Mouse (Mus musculus): Measurements from ENCODE around the gene Acp2.
A peak's percentile ranks its signal among the peaks of the same experiment; 100 is the strongest.

Acp2 gene

DNA sequence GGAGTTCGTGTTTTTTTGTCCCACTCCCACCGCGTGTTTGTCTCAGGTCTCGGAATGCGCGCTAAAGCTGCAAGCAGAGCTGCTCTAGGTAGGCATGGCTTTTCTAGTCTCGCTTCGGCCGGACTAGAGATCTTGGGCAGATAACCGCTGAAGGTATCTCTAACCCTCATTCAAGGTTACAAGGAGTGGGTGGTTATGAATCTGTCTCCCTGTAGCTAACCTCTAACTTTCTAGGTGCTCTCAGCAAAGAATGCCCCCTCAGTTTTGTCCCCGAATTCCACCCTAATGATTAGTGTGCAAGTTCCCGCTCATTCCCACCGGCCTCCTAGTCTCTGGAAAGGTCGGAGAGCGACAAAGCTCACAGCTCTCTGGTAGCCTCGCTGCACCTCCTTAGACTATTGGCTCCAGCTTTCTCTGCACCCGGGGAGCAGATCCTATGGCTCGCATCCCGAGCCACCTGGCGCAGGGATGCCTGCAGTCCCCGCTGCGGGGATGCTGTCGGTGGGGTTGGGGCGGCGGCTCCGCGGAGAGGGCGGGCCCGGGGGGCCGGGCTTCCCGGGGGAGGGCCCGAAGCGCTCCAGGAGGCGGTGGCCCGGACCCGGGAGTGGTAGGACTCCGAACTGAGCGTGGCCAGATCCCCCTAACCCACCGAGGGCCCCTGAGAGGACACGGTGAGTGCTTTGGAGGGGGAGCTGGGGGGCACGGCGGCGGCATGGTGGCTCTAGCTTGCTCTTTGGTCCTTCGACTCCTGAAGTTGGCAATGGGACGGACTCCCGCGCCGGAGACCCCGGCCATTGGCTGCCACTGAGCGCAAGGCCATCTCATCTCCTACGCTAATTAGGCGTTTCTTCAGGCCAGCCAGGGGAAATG, 53.8 kb downstream of the Acp2 start:
- DNase-seq, result peak in 1 of 2 experiments; percentile 60

DNA sequence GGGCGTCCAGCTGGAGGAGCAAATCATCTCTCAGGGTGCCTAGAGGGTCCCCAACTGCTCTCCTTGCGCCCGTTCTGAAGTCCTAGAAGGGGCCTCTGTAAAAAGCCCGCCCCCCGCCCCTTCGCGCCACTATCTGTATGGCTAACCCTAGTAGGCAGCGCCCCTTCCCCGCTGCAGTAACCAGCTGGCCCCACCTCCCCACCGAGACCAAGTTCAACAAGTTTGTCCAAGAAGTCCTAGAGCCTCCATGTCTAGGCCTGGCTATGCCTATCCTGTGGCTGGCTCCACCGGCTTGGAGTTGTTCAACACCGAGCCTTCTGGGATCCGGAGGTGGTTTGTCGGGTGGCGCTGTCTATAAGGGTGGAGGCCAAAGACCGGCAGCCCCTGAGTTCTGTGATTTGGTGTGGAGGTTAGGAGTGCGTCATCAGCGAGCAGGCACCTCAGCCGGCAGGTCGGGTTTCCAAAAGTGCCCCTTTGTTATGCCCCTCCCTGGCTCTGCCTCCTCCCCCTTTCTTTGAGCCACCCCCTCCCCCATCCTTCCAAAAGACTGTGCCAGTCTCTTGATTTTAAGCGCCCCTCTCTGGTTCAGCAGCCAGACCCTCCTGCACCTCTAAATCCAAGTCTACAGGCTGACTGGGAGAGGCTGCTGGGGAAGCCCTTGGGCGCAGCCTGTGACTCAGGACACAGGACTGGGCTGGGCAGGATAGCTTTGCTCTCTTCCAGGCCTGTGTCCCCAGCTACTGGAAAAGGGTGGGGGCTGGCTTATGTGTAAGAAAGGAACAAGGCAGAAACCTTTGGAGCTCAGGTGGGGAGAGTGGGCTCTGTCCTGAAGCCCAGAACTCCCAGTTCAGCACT, 54.7 kb downstream of the Acp2 start:
- peak; percentile 57 to 59 for DNase-seq

DNA sequence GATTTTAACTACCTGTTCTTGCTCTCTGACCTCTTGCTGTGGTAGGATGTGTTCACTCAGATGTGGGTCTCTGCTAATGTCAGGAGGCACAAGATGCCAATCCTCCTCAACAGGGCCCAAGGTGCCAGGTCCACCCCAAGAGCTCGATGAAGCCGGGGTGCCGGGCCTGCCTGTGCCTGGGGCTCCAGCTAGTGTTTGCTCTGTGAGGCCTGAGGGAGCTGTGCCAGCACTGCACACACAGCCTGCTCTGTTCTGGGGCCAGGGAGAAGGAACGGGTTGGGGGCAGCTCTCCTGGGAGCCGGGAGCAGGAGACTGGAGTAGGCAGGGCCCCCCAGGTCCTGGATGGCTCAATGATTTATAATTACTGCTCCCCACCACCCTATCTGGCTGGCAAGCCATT, 55.4 kb downstream of the Acp2 start:
- DNase-seq, result no peak

DNA sequence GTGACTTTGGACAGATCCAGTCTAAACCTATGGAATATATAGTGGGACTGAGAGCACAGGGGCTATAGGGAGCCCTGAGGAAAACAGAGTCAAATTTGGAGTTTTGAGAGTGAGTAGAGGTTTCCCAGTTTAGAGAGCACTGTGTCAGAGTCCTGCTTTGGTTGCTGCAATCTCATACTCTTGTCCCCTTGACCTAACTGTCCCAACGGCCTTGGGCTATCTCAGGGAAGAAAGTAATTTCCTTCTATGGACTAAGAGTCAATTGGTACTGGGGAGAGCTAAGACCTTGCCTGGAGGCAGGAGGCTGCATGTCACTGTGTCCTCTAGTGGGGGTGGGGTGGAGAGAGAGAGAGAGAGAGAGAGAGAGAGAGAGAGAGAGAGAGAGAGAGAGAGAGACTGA, 56.1 kb downstream of the Acp2 start:
- no peak for DNase-seq

DNA sequence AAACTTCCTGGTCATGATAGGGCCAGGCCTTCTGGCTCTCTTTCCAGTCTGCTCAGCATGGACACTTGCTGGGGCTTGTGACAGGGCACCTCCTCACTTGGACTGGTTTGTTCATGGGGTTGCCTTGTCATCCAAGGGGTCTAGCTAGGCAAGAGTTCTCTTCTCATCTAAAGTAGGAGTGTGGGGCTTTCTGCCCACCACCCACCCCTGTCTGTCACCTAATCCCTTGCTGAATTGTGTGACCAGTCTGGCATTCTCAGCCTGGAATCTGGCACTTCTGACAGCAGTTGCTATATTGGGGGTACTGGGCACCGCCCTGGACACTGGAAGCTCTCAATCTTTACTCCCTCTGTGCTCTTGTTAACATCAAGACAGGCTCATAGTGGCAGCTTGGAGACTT, 56.8 kb downstream of the Acp2 start:
- no peak for DNase-seq

Measured in kidney, adult 8-10 months (tissue).